Mouse (Mus musculus): ENCODE data around the gene Glod4. TPM values are rescaled to one million over a fixed set of nuclear protein-coding genes. Genes with fewer than 3 reads are reported as not detected.
A peak's percentile ranks its signal among the peaks of the same experiment; 100 is the strongest.

Glod4 gene
- polyA plus RNA-seq, 1 experiment from 2014 or later: 72.5 TPM

- Histone ChIP-seq H3K27me3 (no peaks in the 10 kb centered on the region), H3K4me2 (no peak overlapping the region), H3K27ac (no peak overlapping the region), H3K9ac (no peak overlapping the region), H3K4me3 (replicated peaks) (no peak overlapping the region), H3K4me1 (replicated peaks) (no peaks in the 10 kb centered on the region), H3K9me3 (replicated peaks) (no peaks in the 10 kb centered on the region), H3K36me3 (0 out of 2 replicates have a peak, but pooled peaks cover 20% of the 10 kb centered on the region)
- DNase-seq (no peak), ATAC-seq (ENCODE audit: low read depth) (no peak)
- 86% methylated on average over 8 of the region's 8 CpGs for WGBS (ENCODE audit: insufficient replicate concordance)
Measured at GRCm38 (mm10) chr11:76093610-76094009, 149.9 kb downstream of the Glod4 start.

GRCm38 (mm10) chr11:76089776-76090175 lies 153.7 kb downstream of the Glod4 start:
- no peak for DNase-seq
- 75% methylated on average over 6 of the region's 6 CpGs for WGBS (ENCODE audit: insufficient replicate concordance)

DNA sequence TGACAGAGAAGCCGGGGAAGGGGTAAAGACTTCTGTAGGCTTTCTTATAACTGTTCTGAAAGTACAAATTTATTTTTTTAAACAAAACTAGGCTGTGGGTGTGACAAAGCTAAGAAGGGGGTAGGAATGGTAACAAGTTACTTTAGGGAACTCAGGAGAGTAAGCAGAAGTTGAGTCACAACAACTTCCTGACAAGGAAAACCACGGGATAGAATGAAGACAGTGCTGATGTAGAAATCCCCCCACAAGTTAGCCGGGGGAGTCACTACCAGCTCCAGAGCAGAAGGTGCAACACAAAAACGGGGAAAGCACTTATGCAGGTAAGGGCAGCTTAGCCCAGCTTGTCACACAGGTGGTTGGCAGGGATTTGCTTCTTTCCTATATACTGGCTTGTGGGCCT lies 155.0 kb downstream of the Glod4 start:
- no peak for ATAC-seq (ENCODE audit: low read depth)
- 45% methylated on average over 4 of the region's 4 CpGs for whole genome bisulfite sequencing (ENCODE audit: insufficient replicate concordance)
- DNase-seq: no peak
- Histone ChIP-seq H3K9ac (no peak overlapping the region), H3K27ac (no peak overlapping the region), H3K4me2 (no peak overlapping the region), H3K4me3 (replicated peaks) (no peak overlapping the region), H3K4me1 (replicated peaks) (no peaks in the 10 kb centered on the region), H3K27me3 (no peaks in the 10 kb centered on the region), H3K36me3 (peaks cover 30% of the 10 kb centered on the region; the same call in 1 of the 2 replicates), H3K9me3 (replicated peaks) (no peaks in the 10 kb centered on the region)

More at GRCm38 (mm10) chr11:76089776-76090175, 153.7 kb downstream of the Glod4 start:
- Histone ChIP-seq H3K4me1 (replicated peaks) (no peaks in the 10 kb centered on the region), H3K4me3 (replicated peaks) (no peak overlapping the region), H3K27ac (no peak overlapping the region), H3K4me2 (no peak overlapping the region), H3K9ac (no peak overlapping the region), H3K9me3 (replicated peaks) (no peaks in the 10 kb centered on the region), H3K27me3 (no peaks in the 10 kb centered on the region), H3K36me3 (peaks cover 30% of the 10 kb centered on the region; the same call in 1 of the 2 replicates)
- no peak for ATAC-seq (ENCODE audit: low read depth)

DNA sequence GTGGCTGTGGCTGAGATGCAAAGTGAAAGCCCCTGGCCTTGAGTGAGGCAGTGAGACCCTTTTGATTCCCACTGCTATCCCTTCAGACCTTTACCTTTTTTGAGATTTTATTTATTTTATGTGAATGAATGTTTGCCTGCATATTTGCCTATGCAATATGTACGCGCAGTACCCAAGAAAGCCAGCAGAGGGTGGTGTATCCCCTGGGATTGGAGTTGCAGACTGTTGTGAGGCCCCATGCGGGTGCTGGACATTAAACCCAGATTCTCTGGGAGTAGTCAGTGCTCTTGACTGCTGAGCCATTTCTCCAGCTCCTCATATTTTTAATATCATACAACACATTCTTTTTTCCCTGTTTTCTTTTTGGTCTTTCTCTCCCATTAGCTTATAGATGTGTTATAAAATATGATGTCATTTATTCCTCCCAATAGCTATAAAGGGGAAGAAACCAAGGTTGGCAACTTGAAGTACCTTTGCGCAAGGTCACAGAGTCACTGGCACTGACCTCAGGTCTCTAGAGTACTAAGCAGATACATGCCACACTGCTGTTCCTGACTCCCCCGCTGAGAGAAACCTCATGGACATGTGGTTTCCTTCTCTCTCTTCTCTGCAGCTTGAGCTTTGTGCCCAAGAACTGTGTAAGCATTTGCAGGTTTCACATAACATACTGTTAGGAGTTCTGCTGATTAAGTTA lies 157.5 kb downstream of the Glod4 start:
- Histone ChIP-seq H3K4me1 (replicated peaks) (no peaks in the 10 kb centered on the region), H3K4me3 (replicated peaks) (no peak overlapping the region), H3K9me3 (replicated peaks) (no peaks in the 10 kb centered on the region), H3K27ac (no peak overlapping the region), H3K9ac (no peak overlapping the region), H3K27me3 (no peaks in the 10 kb centered on the region), H3K4me2 (no peak overlapping the region), H3K36me3 (peaks cover 37% of the 10 kb centered on the region)
- no peak for ATAC-seq (ENCODE audit: low read depth)
- WGBS (ENCODE audit: insufficient replicate concordance): 73% methylated on average over 5 of the region's 5 CpGs
- DNase-seq: peak; percentile 23

DNA sequence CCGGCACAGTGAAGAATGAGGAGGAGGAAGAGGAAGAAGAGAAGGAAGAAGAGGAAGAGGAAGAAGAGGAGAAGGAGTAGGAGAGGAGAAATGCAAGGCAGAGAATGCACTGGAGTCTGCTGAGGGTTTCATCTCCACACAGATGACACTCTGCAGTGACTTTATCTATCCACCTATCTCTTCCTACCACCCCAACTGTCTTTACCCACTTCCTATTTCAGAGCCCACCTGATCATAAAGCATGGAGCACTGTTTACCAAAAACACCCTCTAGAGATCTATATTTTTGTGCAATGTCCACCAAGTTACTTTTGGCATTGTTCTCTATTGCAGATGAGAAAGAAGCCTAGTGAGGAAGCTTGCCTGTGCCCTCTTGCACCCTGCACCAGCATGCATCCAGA lies 158.6 kb downstream of the Glod4 start:
- Histone ChIP-seq H3K4me1 (replicated peaks) (no peaks in the 10 kb centered on the region), H3K27me3 (no peaks in the 10 kb centered on the region), H3K4me2 (no peak overlapping the region), H3K9ac (no peak overlapping the region), H3K4me3 (replicated peaks) (no peak overlapping the region), H3K36me3 (peaks cover 34% of the 10 kb centered on the region), H3K27ac (no peak overlapping the region), H3K9me3 (replicated peaks) (no peaks in the 10 kb centered on the region)
- no peak for DNase-seq
- 57% methylated on average over 1 of the region's 1 CpGs for WGBS (ENCODE audit: insufficient replicate concordance)
- no peak for ATAC-seq (ENCODE audit: low read depth)

- H3K9me3 ChIP-seq (replicated peaks): no peaks in the 10 kb centered on the region
- H3K9ac ChIP-seq: no peak overlapping the region
- DNase-seq (no peak), ATAC-seq (ENCODE audit: low read depth) (no peak)
- 71% methylated on average over 3 of the region's 3 CpGs for WGBS (ENCODE audit: insufficient replicate concordance)
- H3K4me3 ChIP-seq (replicated peaks): no peak overlapping the region
- peaks cover 34% of the 10 kb centered on the region for H3K36me3 ChIP-seq
- H3K27me3 ChIP-seq: no peaks in the 10 kb centered on the region
- H3K4me2 ChIP-seq: no peak overlapping the region
- H3K4me1 ChIP-seq (replicated peaks): no peaks in the 10 kb centered on the region
- no peak overlapping the region for H3K27ac ChIP-seq
Measured at GRCm38 (mm10) chr11:76083941-76084367, 159.6 kb downstream of the Glod4 start.

DNA sequence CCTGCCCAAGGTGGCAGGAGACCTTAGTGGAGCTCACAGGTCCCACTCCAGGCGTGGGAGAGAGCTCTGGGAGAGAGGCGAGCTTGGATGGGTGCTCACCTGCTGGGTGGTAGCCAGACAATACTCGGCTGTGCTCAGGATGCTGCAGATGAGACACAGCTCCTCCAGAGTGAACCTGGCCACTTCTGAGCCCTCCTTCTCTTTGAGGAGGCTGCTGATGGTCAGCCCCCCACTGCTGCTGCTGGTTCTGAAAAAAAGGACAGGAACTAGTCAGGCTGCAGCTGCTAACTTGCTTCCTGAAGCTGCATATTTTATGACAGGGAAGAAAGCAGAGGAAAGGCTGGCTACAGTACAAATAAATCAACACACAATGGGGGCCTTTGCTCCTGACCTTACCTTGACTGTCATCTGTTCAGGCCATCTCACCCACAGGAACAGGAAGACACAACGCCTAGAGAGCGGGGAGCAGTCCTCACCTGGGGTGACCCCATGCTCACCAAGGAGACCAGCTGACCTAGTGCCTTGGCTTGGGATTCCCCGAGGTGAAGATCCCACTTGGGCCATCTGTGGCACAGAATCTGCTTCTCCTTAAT lies 162.4 kb downstream of the Glod4 start:
- Histone ChIP-seq H3K36me3 (peaks cover 29% of the 10 kb centered on the region), H3K9me3 (replicated peaks) (no peaks in the 10 kb centered on the region), H3K4me1 (replicated peaks) (no peaks in the 10 kb centered on the region), H3K4me2 (no peak overlapping the region), H3K9ac (no peak overlapping the region), H3K27me3 (no peaks in the 10 kb centered on the region), H3K4me3 (replicated peaks) (no peak overlapping the region), H3K27ac (no peak overlapping the region)
- no peak for DNase-seq
- WGBS (ENCODE audit: insufficient replicate concordance): 67% methylated on average over 6 of the region's 6 CpGs
- ATAC-seq (ENCODE audit: low read depth): no peak

DNA sequence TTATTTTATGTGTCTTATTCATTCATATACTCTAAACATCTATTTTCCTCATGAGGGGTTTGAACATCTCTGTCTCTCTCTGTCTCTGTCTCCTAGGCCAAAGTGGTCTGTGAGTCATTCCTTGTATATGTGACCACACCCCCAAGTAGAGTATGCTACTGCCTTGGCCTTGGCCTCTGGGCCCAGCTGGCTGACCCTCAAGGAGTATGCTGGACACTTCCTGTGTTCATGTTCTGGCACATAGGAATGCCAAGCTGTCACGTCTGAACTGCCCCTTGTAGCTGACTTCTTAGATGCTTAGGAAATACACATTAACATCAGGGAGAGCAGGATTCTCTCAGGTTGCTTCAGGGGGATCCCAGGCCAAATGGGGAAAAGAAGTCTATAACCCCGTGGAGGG lies 163.2 kb downstream of the Glod4 start:
- no peak overlapping the region for H3K9ac ChIP-seq
- H3K27ac ChIP-seq: no peak overlapping the region
- no peak for ATAC-seq (ENCODE audit: low read depth)
- no peaks in the 10 kb centered on the region for H3K27me3 ChIP-seq
- H3K4me3 ChIP-seq (replicated peaks): no peak overlapping the region
- whole genome bisulfite sequencing (ENCODE audit: insufficient replicate concordance): 46% methylated on average over 2 of the region's 2 CpGs
- no peak overlapping the region for H3K4me2 ChIP-seq
- no peak for DNase-seq
- H3K4me1 ChIP-seq (replicated peaks): no peaks in the 10 kb centered on the region
- H3K9me3 ChIP-seq (replicated peaks): no peaks in the 10 kb centered on the region
- H3K36me3 ChIP-seq: peaks cover 30% of the 10 kb centered on the region

DNA sequence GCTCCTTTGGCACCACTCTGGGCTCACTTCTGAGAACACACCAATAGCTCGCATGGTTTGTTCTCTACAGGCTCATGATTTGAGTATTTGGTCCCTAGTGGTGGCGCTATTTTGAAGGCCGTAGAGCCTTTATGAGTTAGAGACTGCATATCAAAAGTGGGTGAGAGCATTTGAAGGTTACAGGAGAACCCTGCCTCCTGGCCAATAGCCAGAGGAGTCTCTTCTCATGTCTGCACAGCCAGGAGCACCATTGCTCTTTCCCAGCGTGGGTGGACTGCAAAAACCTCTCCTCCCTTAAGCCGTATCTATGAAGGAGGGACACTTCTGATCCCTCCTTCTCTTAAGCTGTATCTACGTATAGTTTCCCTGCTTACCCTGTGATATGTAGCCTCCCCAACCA lies 166.2 kb downstream of the Glod4 start:
- no peak for DNase-seq
- H3K9me3 ChIP-seq (replicated peaks): no peaks in the 10 kb centered on the region
- H3K27me3 ChIP-seq: no peaks in the 10 kb centered on the region
- no peak overlapping the region for H3K4me3 ChIP-seq (replicated peaks)
- peaks cover 30% of the 10 kb centered on the region for H3K36me3 ChIP-seq
- no peak overlapping the region for H3K4me2 ChIP-seq
- 78% methylated on average over 6 of the region's 6 CpGs for WGBS (ENCODE audit: insufficient replicate concordance)
- H3K9ac ChIP-seq: no peak overlapping the region
- no peaks in the 10 kb centered on the region for H3K4me1 ChIP-seq (replicated peaks)
- no peak overlapping the region for H3K27ac ChIP-seq
- no peak for ATAC-seq (ENCODE audit: low read depth)

DNA sequence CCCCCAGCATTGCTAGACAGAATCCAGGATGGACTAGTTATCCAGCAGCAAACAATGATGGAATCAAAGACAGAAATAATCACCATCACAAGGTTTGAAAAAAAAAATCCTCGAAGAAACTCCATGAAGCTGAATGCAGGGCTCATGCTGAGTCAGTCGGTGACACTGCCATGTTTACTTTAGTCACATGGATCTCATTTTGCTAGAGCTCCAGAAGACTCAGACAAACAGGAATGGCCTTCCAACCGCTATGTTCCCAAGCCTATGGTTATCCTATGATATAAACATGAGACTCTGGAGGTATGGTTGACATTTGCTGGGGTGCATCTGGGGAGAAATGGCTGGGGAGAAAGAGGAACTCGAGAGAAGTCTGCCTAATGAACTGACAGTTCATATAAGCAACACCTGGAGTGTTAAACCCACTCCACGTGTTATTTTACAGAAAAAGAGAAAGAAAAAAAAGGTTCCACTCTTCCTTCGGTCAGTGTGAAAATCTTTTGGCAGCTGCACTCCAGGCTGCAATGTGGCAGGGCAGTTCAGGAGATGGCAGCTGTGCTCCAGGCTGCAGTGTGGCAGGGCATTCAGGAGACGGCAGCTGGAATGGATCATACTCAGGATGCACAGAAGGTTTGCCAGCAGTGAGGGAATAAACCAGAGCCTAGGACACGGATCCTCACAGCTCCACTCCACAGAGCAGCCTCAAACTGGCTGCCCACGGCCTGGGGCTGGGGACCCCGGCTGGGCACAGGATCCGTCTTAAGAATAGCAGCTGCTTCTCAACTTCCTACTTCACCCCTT lies 169.0 kb downstream of the Glod4 start:
- DNase-seq (no peak), ATAC-seq (ENCODE audit: low read depth) (no peak)
- H3K27ac ChIP-seq: no peak overlapping the region
- H3K36me3 ChIP-seq: peaks cover 13% of the 10 kb centered on the region
- H3K4me3 ChIP-seq (replicated peaks): no peak overlapping the region
- H3K27me3 ChIP-seq: no peaks in the 10 kb centered on the region
- no peak overlapping the region for H3K4me2 ChIP-seq
- WGBS (ENCODE audit: insufficient replicate concordance): 74% methylated on average over 11 of the region's 11 CpGs
- no peaks in the 10 kb centered on the region for H3K9me3 ChIP-seq (replicated peaks)
- H3K9ac ChIP-seq: no peak overlapping the region
- no peaks in the 10 kb centered on the region for H3K4me1 ChIP-seq (replicated peaks)
